Mouse (Mus musculus) cortical plate, adult 2 months (tissue): ENCODE data around the gene Pgm5. TPM values are rescaled to one million over a fixed set of nuclear protein-coding genes. Genes with fewer than 3 reads are reported as not detected.
"Not testable (repeated sequence)": the region's sequence is repeated elsewhere in the genome, so short reads cannot be mapped to it uniquely, and the experiment has no call there.

ENCODE experiments used
- H3K27ac ChIP-seq: fragments of 200-500 bp; 2 replicates; pipeline ENCODE4 v1.5.1; 2012; ENCODE audit warnings: low read length, control low read depth, inconsistent platforms; ENCODE audit not compliant: insufficient read depth
- H3K4me1 ChIP-seq: fragments of 200-500 bp; 2 replicates; pipeline ENCODE4 v1.6.1; 2011; ENCODE audit warnings: low read length; ENCODE audit not compliant: control insufficient read depth, insufficient read depth
- H3K4me3 ChIP-seq: fragments of 200-500 bp; 2 replicates; pipeline ENCODE4 v1.5.1; 2011; ENCODE audit warnings: mild to moderate bottlenecking, low read length, control low read depth; ENCODE audit not compliant: insufficient read depth
- CTCF ChIP-seq: fragments of 200-500 bp; IDR thresholded peaks from 2 replicates; pipeline ENCODE4 v1.5.1; 2011; ENCODE audit warnings: mild to moderate bottlenecking, control low read depth, low read length; ENCODE audit not compliant: insufficient read depth; ENCODE audit errors: extremely low read depth
- POLR2A ChIP-seq: fragments of 200-500 bp; IDR thresholded peaks from 2 replicates; pipeline ENCODE4 v1.6.1; 2011; ENCODE audit warnings: mild to moderate bottlenecking, low read length, control low read depth; ENCODE audit not compliant: insufficient read depth; ENCODE audit errors: extremely low read depth
- polyA plus RNA-seq: library from polyadenylated mRNA; depleted of rRNA; stranded (reverse); fragments of >200 nt; gene quantifications from 2 replicates; pipeline ENCODE4 v1.2.3, GENCODE M21; 2012

Gene Pgm5
- polyA plus RNA-seq, 1 experiment, result 2.4 TPM

- no peak overlapping the region for H3K27ac ChIP-seq
- no peak overlapping the region for H3K4me3 ChIP-seq
- no peaks in the 10 kb centered on the region for H3K4me1 ChIP-seq
- TF ChIP-seq POLR2A, result no peak
Measured at GRCm38 (mm10) chr19:24897896-24898736, 36.5 kb upstream of the Pgm5 start.

DNA sequence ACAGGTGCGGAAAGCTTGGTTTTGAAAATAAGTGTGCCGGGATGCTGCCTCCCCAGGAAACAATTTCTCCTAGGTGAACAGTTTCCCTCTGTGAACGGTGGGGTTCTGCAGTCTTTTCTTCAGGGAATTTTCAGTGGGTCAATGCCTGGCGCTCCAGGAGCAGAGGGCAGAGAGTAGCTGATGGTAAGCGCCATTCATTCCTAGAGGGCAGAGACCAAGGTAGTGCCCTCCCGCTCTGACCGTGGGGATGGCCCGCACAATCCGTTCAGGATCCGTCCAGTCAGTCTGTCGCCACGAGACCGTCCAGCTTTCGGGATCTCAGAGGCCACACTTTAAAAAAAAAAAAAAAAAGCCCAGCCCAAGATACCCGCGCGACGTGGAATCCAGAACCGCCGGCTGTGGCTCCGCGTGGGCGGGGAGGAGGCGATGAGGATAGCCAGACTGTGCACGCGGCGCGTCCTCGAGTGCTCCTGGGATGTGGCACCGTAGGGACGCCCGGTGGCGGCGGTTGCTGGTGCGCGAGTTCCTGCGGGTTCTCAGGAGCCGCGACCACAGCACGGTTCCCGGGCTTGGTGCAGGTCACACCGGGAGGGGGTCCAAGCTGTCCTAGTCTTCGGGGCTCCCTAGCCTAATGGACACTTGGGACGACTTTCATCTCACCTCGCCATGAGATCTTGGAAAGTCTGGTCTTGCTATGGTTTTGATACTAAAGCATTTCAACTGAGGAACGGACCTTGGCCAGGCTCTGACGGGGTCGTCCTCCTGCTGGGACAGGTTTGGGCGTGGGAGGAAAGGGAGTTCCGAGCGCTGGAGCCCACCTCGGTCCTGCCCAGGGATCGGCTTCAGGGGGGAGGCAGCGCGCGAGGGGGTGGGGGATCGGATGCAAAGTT, 35.6 kb upstream of the Pgm5 start:
- no peaks in the 10 kb centered on the region for H3K4me1 ChIP-seq
- no peak overlapping the region for H3K27ac ChIP-seq
- no peak overlapping the region for H3K4me3 ChIP-seq
- TF ChIP-seq POLR2A (no peak), CTCF (no peak)

GRCm38 (mm10) chr19:24896536-24896935, 34.9 kb upstream of the Pgm5 start:
- H3K27ac ChIP-seq, result no peak overlapping the region
- no peak overlapping the region for H3K4me3 ChIP-seq
- no peaks in the 10 kb centered on the region for H3K4me1 ChIP-seq
- TF ChIP-seq POLR2A (no peak), CTCF (no peak)

DNA sequence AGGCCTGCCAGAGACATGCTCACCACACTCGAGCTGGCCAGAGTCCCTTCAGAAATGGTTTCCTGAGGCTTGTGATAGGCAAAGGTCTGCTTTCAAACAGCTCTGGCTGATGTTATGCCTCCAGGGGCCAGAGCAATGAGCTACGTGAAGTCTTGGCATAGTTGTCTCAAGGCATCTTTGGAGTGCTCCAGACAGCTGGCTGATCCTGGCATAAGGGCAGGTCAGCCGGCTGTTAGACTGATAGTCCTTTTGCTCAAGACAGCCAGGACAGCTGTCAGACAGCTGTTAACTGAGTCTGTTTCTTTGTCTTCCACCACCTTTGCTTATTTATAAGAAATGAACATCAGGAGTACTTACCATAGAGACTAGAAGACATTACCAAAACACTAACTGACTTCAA, 25.2 kb upstream of the Pgm5 start:
- Histone ChIP-seq H3K4me3 (no peak overlapping the region), H3K4me1 (no peaks in the 10 kb centered on the region), H3K27ac (no peak overlapping the region)
- no peak for TF ChIP-seq CTCF
- no peak for TF ChIP-seq POLR2A

GRCm38 (mm10) chr19:24885504-24885903, 23.8 kb upstream of the Pgm5 start:
- Histone ChIP-seq H3K4me3 (no peak overlapping the region), H3K4me1 (no peaks in the 10 kb centered on the region), H3K27ac (no peak overlapping the region)
- TF ChIP-seq POLR2A (no peak), CTCF (peak; percentile 89)

- Histone ChIP-seq H3K27ac (no peak overlapping the region), H3K4me3 (no peak overlapping the region), H3K4me1 (no peaks in the 10 kb centered on the region)
- no peak for TF ChIP-seq CTCF
Measured at GRCm38 (mm10) chr19:24881237-24881636, 19.6 kb upstream of the Pgm5 start.

- H3K27ac ChIP-seq, H3K4me1 ChIP-seq, H3K4me3 ChIP-seq: not testable (repeated sequence)
Measured at GRCm38 (mm10) chr19:24875129-24875870, 13.6 kb upstream of the Pgm5 start, which contains the start of gene Gm10053. Gene Gm10053 (plus strand): TSS chr19:24875686.

DNA sequence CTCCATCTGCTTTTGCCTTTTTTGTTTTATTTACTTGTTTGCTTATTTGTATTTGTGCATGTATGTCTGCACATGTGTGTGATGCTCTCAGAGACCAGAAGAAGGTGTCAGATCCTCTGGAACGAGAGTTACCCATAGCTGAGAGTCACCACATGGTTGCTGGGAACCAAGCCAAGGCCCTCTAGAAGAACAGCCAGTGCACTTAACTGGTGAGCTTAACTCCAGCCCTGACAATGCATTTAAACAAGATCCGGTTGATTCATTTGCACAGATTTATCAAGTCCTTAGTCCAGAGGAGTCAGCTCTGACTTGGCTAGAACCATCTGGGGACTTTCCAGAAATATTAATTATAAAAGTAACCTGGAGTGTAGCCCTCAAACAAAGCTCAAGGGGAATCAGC, 12.2 kb upstream of the Pgm5 start:
- TF ChIP-seq POLR2A (no peak), CTCF (no peak)
- Histone ChIP-seq H3K4me3 (no peak overlapping the region), H3K27ac (no peak overlapping the region), H3K4me1 (no peaks in the 10 kb centered on the region)

DNA sequence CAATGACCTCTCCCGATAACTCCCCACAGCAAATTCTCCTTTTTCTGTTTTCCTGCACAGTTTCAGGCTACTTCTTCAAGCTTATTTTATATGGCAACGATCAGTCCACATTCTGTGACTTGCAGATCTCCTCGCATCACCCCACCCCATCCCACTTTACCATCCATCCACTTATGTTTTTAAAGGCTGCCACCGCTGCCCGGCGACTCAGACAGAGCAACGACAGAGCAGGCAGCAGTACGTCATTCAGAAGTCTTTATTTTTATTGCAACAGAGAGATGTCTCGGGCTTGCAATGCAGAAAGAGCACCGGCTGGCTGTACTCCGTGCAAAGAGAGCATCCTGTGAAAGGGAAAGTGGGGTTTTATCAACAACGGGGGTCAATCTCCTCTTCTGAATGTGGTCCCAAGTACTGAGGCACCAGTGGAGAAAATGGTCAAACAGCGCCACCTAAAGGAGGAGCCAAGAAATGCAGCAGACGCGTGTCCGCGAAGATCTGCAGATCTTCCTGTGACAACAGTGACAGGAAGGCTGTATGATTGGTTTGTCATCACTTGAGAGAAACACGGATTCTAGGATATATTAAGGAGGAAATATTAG, 9.5 kb upstream of the Pgm5 start:
- Histone ChIP-seq H3K4me1 (no peaks in the 10 kb centered on the region), H3K27ac (no peak overlapping the region), H3K4me3 (peak overlapping the region; percentile 38)
- TF ChIP-seq CTCF (peak; percentile 99), POLR2A (no peak)
